Mouse (Mus musculus) embryo, embryonic 10 days (tissue): Measurements from ENCODE around the gene Tie1.
"Not testable (repeated sequence)": the region's sequence is repeated elsewhere in the genome, so short reads cannot be mapped to it uniquely, and the experiment has no call there.

Experiments
- DNase-seq: peaks from one replicate; pipeline ENCODE4 v3.0.0-alpha.2; 2015; ENCODE audit warnings: low spot score

The Tie1 gene

DNA sequence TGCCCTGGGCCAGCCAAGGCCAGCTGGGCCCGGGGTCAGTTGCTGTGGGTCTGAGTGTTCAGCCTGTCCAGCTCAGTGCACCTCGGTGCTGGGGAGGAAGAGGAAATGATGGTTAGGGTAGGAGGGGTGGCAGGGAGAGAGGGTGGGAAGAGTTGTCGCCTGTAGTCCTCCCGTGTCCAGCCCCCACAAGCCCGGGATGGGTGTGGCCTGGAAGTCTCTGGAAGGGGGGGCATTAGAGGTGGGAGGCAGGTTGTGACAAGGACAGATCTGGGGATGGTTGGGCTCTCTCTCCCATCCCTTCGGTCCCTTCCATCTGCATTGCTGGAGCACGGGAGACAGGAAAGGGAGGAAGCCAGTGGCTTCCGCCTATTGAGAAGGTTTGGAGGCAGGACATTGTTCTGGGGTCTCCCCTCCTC is at the start of gene Tie1:
Tie1 (minus strand) TSS at position 345 of the 416 bp plus-strand sequence.
- DNase-seq, result no peak

DNA sequence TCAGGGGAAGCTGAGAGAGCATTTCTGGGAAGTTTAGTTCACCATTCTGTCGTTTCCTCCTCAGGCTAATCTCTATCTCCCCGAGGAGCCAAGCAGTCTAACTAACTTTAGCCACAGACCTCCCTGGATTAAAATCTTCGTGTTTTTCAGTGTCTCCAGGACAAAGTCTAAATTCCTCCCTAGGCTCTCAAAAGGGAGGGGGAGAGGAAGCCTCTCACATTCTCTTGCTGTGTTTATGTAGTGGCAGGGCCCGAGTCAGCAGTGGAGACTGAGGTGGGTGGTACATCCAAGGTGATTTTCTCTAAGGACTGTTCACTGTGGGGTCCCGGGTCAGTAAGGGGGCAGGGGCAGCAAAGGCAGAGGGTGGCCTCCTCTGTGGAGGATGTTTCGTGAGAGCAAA is 47.9 kb upstream of the Tie1 start:
- DNase-seq, result no peak

DNA sequence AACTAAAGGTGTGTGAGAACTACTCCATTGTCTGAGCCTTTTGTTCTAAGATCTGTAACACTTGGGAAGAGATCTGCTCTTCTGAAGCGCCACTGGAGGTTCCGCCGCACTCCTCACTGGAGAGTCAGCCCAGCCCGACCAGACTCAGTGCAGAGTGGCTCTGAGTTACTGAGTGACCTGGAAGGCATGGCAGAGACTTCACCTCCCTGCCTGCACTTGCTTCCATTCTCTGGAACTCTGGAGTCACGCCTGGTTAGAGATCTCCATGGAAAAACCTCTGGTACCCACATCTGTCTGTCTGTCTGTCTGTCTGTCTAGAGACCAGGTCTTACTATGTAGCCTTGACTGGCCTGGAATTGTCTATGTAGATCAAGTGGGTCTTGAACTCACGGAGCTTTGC is 45.7 kb upstream of the Tie1 start:
- no peak for DNase-seq

DNA sequence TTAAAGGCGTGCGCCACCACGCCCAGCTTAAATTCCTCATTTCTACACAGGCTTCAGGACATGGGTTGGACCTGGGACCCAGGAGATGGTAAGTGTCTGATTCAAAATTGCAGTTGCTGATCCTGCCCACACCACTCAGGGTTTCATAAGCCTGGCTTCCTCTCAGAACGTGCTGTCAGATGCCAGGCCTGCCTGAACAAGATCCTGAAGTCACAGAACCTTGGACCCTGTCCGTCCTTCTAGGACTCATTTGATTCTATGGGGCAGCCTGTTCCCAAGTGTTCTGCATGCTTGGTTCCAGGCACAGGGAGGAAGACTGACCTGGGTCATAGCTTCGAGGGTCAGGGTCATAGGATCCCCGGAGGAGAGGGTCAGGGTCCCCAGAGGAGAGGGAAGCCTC is 43.7 kb upstream of the Tie1 start:
- no peak for DNase-seq

DNA sequence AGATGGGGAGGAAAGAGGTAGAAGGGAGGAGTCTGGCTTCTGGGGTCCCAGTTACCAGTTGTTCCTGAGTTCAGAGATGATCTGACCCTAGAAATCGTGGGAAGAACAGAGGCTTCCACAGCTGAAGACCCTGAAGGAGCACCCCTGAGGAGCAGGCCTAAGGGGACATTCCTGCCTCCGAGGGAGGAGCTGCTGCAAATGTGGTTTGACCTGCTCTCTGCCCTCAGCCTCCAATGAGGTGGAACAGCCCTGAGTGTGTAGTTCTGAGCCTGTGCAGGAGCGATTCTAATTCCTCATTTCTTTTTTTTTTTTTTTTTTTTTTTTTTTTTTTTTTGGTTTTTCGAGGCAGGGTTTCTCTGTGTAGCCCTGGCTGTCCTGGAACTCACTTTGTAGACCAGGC is 43.3 kb upstream of the Tie1 start:
- no peak for DNase-seq

GRCm38 (mm10) chr4:118532663-118533062 is 42.8 kb upstream of the Tie1 start:
- no peak for DNase-seq

DNA sequence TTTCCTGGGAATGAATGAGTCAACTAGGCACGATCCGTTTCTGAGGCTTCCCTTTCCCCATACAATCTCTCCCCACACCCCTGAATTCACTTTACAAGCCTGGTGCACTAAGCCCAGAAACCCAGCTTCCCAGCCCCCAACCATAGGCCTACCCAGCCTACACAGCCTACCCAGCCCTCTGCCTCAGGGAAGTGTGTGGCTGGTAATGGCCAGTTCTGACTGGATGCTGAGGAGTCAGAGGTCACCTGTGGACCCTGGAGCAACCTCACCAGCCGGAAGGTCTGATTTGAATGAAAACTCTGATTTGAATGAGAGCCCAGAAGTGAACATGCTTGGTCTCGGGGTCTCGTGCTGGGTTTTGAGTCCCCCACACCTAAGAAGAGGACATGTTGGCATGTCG is 37.9 kb upstream of the Tie1 start:
- DNase-seq, result no peak

DNA sequence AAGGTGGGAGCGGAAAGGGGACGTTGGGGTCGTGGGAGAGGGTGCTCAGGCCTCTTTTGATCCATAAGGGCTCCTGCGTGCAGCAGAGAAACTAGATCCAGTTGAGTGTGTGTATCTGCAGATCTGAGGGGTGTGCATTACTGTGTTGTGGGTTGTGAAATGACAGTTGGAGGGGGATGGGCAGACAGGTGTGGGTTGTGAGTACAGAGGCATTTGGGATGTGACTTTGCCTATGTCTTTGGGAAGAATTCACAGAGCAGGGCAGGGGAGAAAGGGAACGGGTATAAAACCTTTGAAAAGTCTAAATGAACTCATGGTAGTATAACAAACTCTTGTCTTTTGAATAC is 37.4 kb upstream of the Tie1 start:
- no peak for DNase-seq

DNA sequence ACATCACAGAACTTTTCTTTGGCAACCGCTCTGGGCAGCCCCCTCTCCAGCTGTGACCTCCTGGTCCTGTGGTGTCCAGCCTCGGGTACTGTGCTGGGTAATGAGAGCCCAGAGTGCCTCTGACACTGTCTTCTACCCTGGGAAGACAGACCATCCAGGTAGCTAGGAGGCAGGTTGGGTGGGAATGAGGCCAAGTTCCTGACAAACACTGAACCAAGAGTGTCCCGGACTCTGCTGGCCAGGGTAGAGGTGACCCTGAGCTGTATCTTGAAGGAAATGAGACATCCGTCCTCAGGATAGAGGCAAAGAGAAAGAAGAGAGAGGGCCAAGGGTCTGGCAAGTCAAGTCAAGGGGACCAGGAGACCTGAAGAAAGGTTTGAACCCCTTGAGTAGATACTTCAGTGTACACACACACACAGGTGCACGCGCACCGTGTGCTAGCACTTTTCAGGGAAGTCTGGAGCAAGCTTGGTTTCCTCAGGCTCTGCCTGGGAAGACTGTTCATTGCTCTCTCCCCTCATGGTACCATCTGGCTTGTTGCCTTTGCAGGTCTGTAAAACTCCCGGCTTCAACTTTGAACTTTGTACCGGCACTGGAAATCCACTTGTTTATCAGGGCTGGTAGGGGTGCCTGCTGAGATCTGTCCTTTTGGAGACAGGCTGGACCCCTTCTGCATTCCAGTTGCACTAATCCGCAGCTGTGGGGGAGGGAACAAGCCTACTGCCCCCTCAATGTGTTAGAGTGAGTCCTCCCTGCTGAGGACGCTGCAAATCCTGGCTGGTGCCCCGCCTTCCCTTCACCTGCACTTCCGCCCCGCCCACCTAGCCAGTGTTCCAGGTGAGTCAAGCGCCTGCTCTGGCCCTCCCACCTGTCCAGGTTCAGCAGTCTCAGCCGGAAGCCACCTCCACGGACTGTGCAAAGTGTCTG is 36.8 kb upstream of the Tie1 start, which contains the start of gene 2610528J11Rik:
2610528J11Rik (plus strand) TSS at position 592 of the 927 bp plus-strand sequence.
- peak; percentile 20 for DNase-seq

DNA sequence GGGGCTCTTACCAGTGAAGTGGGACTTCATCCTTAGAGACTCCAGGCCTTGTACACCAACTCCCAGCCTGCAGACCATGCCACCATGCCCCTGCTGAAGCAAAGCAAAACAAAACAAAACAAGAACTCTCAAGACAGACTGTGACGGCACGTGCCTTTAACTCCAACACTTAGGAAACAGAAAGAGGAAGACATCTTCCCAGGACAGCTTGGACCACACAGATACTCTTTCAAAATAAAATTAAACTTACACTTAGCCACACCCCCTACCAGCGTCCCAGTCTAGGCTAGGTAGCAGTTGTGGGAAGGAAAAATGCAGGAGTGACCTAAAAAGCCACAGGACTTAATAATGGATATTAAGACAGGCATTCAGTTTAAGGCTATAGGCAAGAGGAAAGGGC is 35.9 kb upstream of the Tie1 start:
- DNase-seq, result no peak

DNA sequence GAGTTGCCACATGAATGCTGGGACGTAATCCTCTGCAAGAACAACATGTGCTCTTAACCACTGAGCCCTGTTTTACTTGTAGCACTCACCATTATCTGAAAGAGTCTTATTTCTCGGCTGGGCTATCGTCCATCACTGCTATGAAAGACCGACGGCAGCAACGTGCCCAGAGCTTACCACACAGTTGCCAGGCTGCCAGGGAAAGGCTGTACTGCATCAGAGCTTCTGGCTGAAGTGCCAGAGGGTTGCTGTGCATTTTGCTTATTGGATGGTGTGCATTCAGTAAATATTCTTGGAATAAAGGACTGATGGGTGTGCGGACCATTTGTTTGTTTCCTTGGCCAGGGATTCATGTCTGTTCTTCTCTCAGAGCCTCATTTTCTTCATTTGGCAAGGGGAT is 34.1 kb upstream of the Tie1 start:
- no peak for DNase-seq

DNA sequence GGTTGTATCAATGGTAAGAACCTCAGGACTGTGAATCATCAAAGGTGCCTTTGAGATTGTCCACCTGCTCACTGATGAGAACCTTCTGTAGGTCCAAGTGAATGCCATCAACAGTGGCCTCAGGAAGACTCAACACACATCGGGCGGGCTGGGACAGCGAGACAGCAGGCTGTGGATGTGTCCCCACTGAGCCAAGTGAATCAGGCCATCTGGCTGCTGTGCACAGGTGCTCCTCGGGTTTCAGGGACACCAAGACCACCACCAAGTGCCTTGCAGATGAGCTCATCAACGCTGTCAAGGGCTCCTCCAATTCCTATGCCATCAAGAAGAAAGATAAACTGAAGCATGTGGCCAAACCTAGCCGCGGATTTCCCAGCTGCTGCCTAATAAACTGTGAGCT is 32.4 kb upstream of the Tie1 start:
- no peak for DNase-seq

- DNase-seq, result no peak
Observed at GRCm38 (mm10) chr4:118518208-118518607, 28.3 kb upstream of the Tie1 start.

GRCm38 (mm10) chr4:118517497-118518146 is 27.8 kb upstream of the Tie1 start:
- no peak for DNase-seq

GRCm38 (mm10) chr4:118516699-118517496 is 27.0 kb upstream of the Tie1 start:
- peak; percentile 37 for DNase-seq

- peak; percentile 32 for DNase-seq
Observed at GRCm38 (mm10) chr4:118509050-118509449, 19.2 kb upstream of the Tie1 start.

DNA sequence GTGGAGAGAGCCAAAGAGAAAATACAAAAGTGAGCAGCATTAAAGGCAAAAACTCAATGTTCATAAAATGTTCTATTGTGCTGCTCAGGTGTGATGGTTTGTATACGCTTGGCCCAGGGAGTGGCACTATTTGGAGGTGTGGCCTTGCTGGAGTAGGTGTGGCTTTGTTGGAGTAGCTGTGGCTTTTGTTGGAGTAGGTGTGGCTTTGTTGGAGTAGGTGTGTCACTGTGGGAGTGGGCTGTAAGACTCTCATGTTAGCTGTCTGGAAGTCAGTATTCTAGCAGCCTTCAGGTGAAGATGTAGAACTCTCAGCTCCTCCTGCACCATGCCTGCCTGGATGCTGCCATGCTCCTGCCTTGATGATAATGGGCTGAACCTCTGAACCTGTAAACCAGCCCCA is 17.3 kb upstream of the Tie1 start:
- DNase-seq, result not testable (repeated sequence)

DNA sequence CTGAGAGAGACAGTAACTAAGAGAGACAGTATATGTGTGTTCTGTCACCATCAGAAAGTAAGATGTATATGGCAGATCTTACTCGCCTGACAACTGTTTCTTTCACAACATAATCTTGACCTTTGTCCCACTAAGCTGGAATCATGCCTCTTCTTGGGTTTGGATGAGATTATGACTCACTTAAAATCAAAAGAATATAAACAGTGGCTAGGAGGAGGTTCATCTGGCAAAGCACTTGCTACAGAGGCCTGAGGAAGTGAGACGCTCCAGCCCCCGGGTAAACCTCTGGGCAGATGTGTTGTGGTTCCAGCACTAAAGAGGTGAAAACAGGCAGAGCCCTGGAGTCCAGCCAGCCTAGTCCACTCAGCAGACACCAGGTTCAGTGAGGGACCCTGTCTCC is 15.7 kb upstream of the Tie1 start:
- DNase-seq, result no peak

DNA sequence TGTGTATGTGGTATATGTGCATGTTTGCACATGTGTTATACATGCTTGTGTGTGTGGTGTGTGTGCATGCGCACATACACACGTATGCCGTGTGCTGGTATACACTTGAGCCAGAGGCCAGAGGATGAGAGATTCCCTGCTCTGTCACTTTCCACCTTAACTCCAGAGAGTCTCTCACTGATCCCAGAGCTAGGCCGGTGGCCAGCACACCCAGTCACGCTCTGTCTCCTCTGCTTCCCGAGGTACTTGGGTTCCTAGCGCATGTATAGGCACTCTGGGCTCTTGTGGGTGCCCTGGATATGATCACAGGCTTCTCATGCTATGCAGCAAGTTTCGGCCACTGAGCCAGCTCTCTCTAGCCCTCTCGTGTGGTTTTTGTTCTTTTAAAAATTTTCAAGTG is 10.9 kb upstream of the Tie1 start:
- no peak for DNase-seq

DNA sequence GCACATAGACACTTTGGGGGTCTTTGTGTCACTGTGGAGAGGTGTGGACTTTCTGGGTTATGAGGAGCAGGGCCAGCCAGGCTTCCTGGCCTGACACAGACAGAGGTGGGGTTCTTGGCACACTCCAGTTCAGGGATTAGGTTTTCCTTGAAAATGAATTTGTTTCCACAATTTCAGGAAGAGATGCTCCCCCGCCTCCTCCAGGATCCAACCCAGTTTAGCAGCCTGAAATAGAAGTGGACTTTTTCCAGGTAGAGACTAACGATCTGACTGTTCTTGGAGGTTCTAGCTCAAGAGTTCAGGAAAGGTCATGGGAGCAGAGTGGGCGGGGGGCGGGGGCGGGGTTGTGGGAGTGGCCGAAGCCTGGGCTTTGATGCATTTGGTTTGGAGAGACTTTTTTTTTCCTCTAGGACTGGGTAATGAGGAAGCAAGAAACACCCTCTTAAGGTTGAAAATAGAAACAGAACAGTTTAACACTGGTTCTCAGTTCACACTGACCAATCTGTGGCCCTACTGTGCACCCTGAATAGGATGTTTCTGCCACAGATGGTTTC is 10.4 kb upstream of the Tie1 start:
- DNase-seq, result no peak

DNA sequence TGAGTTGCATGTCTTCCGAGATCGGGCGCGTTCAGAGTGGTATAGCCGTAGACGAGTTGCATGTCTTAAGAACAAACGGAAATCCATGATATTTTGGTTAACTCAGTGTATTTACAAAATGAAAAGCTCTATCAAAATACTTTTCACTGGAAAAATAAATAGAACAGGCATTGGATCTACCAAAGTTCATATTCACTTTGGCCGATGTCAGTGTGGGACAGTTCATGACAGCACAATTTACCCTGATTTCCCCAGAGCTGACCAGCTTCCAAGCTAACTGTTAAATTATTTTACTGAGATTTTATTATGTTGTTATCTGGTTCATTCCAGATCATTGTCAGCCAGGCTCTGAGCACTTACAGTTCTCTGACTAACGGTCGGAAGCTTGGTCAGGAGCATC is 600 bp upstream of the Tie1 start:
- no peak for DNase-seq

GRCm38 (mm10) chr4:118476773-118477530 is 12.9 kb downstream of the Tie1 start:
- peak; percentile 78 for DNase-seq
